Mouse (Mus musculus): Measurements from ENCODE around the gene Hoxa5. TPM values are rescaled to one million over a fixed set of nuclear protein-coding genes. Genes with fewer than 3 reads are reported as not detected.

Hoxa5 gene
- polyA plus RNA-seq, 1 experiment, result 1.6 TPM

GRCm38 (mm10) chr6:52244471-52245039, 40.2 kb upstream of the Hoxa5 start:
- no peaks in the 10 kb centered on the region for H3K36me3 ChIP-seq (ENCODE audit: control insufficient read depth, insufficient read depth)
- H3K4me2 ChIP-seq (ENCODE audit: low read depth), result peak overlapping the region; percentile 86
- TF ChIP-seq USF1 (IDR thresholded peaks at IDR 0.05; ENCODE audit: low read depth) (peak; percentile 40), E2F4 (IDR thresholded peaks at IDR 0.05; ENCODE audit: insufficient read depth) (no peak), POLR2A (IDR thresholded peaks at IDR 0.05; ENCODE audit: insufficient read length, low read depth) (peak; percentile 7), REST (IDR thresholded peaks at IDR 0.05; ENCODE audit: insufficient read depth, insufficient read length) (no peak), POLR2AphosphoS2 (IDR thresholded peaks at IDR 0.05; ENCODE audit: insufficient read length, low read depth) (no peak), TCF12 (IDR thresholded peaks at IDR 0.05; ENCODE audit: insufficient read depth, poor library complexity, severe bottlenecking) (no peak), SRF (IDR thresholded peaks at IDR 0.05; ENCODE audit: control insufficient read depth, insufficient read length, low read depth) (no peak), MYOD1 (IDR thresholded peaks at IDR 0.05; ENCODE audit: control insufficient read depth in 1 of 3, insufficient read length in 2 of 3, low read depth in 2 of 3) (no peak), CEBPB (IDR thresholded peaks at IDR 0.05; ENCODE audit: insufficient read depth, poor library complexity, severe bottlenecking) (no peak), MAX (IDR thresholded peaks at IDR 0.05; ENCODE audit: low read depth) (no peak), MYOG (IDR thresholded peaks at IDR 0.05; ENCODE audit: control insufficient read depth in 1 of 3, insufficient read depth in 1 of 3, insufficient read length in 2 of 3, low read depth in 2 of 3) (no peak), TCF3 (IDR thresholded peaks at IDR 0.05; ENCODE audit: insufficient read length, low read depth) (no peak)

GRCm38 (mm10) chr6:52243681-52244121, 39.3 kb upstream of the Hoxa5 start:
- H3K79me2 ChIP-seq (ENCODE audit: control insufficient read depth, insufficient read depth), result peaks cover 52% of the 10 kb centered on the region
- peak overlapping the region; percentile 90 for H3K4me3 ChIP-seq
- H3K27me3 ChIP-seq (ENCODE audit: control insufficient read depth, insufficient read depth, insufficient read length), result no peaks in the 10 kb centered on the region
- TF ChIP-seq MAX (IDR thresholded peaks at IDR 0.05; ENCODE audit: low read depth), result no peak
- TF ChIP-seq POLR2A (IDR thresholded peaks at IDR 0.05; ENCODE audit: insufficient read length, low read depth), result no peak
- TF ChIP-seq TCF3 (IDR thresholded peaks at IDR 0.05; ENCODE audit: insufficient read length, low read depth), result no peak
- TF ChIP-seq REST (IDR thresholded peaks at IDR 0.05; ENCODE audit: insufficient read depth, insufficient read length), result no peak
- TF ChIP-seq CEBPB (IDR thresholded peaks at IDR 0.05; ENCODE audit: insufficient read depth, poor library complexity, severe bottlenecking), result no peak
- H3K36me3 ChIP-seq (ENCODE audit: control insufficient read depth, insufficient read depth), result no peaks in the 10 kb centered on the region
- peak overlapping the region; percentile 86 for H3K4me2 ChIP-seq (ENCODE audit: low read depth)
- peak overlapping the region; percentile 73 for H3ac ChIP-seq (ENCODE audit: control insufficient read depth, insufficient read length)

More at GRCm38 (mm10) chr6:52244471-52245039, 40.2 kb upstream of the Hoxa5 start:
- Histone ChIP-seq H3ac (ENCODE audit: control insufficient read depth, insufficient read length) (peak overlapping the region; percentile 73), H3K4me3 (peak overlapping the region; percentile 90), H3K27me3 (ENCODE audit: control insufficient read depth, insufficient read depth, insufficient read length) (no peaks in the 10 kb centered on the region), H3K79me2 (ENCODE audit: control insufficient read depth, insufficient read depth) (peaks cover 43% of the 10 kb centered on the region)

GRCm38 (mm10) chr6:52242801-52243332, 38.5 kb upstream of the Hoxa5 start:
- TF ChIP-seq POLR2A (IDR thresholded peaks at IDR 0.05; ENCODE audit: insufficient read length, low read depth), result no peak
- TF ChIP-seq MYOD1 (IDR thresholded peaks at IDR 0.05; ENCODE audit: control insufficient read depth in 1 of 3, insufficient read length in 2 of 3, low read depth in 2 of 3), result no peak
- no peak for TF ChIP-seq E2F4 (IDR thresholded peaks at IDR 0.05; ENCODE audit: insufficient read depth)
- TF ChIP-seq TCF12 (IDR thresholded peaks at IDR 0.05; ENCODE audit: insufficient read depth, poor library complexity, severe bottlenecking), result no peak
- no peak for TF ChIP-seq MYOG (IDR thresholded peaks at IDR 0.05; ENCODE audit: control insufficient read depth in 1 of 3, insufficient read depth in 1 of 3, insufficient read length in 2 of 3, low read depth in 2 of 3)
- TF ChIP-seq SRF (IDR thresholded peaks at IDR 0.05; ENCODE audit: control insufficient read depth, insufficient read length, low read depth), result no peak
- no peak for TF ChIP-seq USF1 (IDR thresholded peaks at IDR 0.05; ENCODE audit: low read depth)
- TF ChIP-seq POLR2AphosphoS2 (IDR thresholded peaks at IDR 0.05; ENCODE audit: insufficient read length, low read depth), result no peak
- TF ChIP-seq CEBPB (IDR thresholded peaks at IDR 0.05; ENCODE audit: insufficient read depth, poor library complexity, severe bottlenecking), result no peak
- TF ChIP-seq TCF3 (IDR thresholded peaks at IDR 0.05; ENCODE audit: insufficient read length, low read depth), result no peak
- no peak for TF ChIP-seq REST (IDR thresholded peaks at IDR 0.05; ENCODE audit: insufficient read depth, insufficient read length)
- TF ChIP-seq MAX (IDR thresholded peaks at IDR 0.05; ENCODE audit: low read depth), result no peak
- no peaks in the 10 kb centered on the region for H3K27me3 ChIP-seq (ENCODE audit: control insufficient read depth, insufficient read depth, insufficient read length)
- peak overlapping the region; percentile 86 for H3K4me2 ChIP-seq (ENCODE audit: low read depth)
- no peak overlapping the region for H3ac ChIP-seq (ENCODE audit: control insufficient read depth, insufficient read length)
- H3K36me3 ChIP-seq (ENCODE audit: control insufficient read depth, insufficient read depth), result no peaks in the 10 kb centered on the region
- H3K79me2 ChIP-seq (ENCODE audit: control insufficient read depth, insufficient read depth), result peaks cover 56% of the 10 kb centered on the region
- H3K4me3 ChIP-seq, result peak overlapping the region; percentile 90

- Histone ChIP-seq H3K36me3 (ENCODE audit: control insufficient read depth, insufficient read depth) (no peaks in the 10 kb centered on the region), H3K79me2 (ENCODE audit: control insufficient read depth, insufficient read depth) (peaks cover 59% of the 10 kb centered on the region), H3ac (ENCODE audit: control insufficient read depth, insufficient read length) (no peak overlapping the region), H3K4me2 (ENCODE audit: low read depth) (peak overlapping the region; percentile 76), H3K4me3 (peak overlapping the region; percentile 86), H3K27me3 (ENCODE audit: control insufficient read depth, insufficient read depth, insufficient read length) (no peaks in the 10 kb centered on the region)
- TF ChIP-seq SRF (IDR thresholded peaks at IDR 0.05; ENCODE audit: control insufficient read depth, insufficient read length, low read depth) (no peak), POLR2AphosphoS2 (IDR thresholded peaks at IDR 0.05; ENCODE audit: insufficient read length, low read depth) (peak; percentile 31)
Measured at GRCm38 (mm10) chr6:52241001-52241621, 36.7 kb upstream of the Hoxa5 start.
